Mouse (Mus musculus): Measurements from ENCODE around the gene Ptprd. TPM values are rescaled to one million over a fixed set of nuclear protein-coding genes. Genes with fewer than 3 reads are reported as not detected.

The Ptprd gene
- total RNA-seq, 2 experiments from 2014 or later, result 10.4 to 13.5 TPM

GRCm38 (mm10) chr4:76424324-76425229 is 1787.2 kb downstream of the Ptprd start:
- DNase-seq, result peak in 1 of 2 experiments; percentile 23
- intact Hi-C loops (cut with DNase I), result no loop called here

GRCm38 (mm10) chr4:76422113-76422512 is 1789.6 kb downstream of the Ptprd start:
- no peak for DNase-seq
- intact Hi-C loops (cut with DNase I), result no loop called here

- intact Hi-C loops (cut with DNase I), result no loop called here
These were observed 1792.1 kb downstream of the Ptprd start for GRCm38 (mm10) chr4:76419641-76420040.

GRCm38 (mm10) chr4:76417676-76418075 is 1794.1 kb downstream of the Ptprd start:
- intact Hi-C loops (cut with DNase I), result no loop called here
- no peak for DNase-seq

More at GRCm38 (mm10) chr4:76419641-76420040, 1792.1 kb downstream of the Ptprd start:
- DNase-seq, result no peak

GRCm38 (mm10) chr4:76415624-76416023 is 1796.1 kb downstream of the Ptprd start:
- DNase-seq, result no peak
- intact Hi-C loops (cut with DNase I), result no loop called here

GRCm38 (mm10) chr4:76414591-76414990 is 1797.2 kb downstream of the Ptprd start:
- intact Hi-C loops (cut with DNase I), result no loop called here

GRCm38 (mm10) chr4:76410053-76410452 is 1801.7 kb downstream of the Ptprd start:
- intact Hi-C loops (cut with DNase I), result no loop called here
- DNase-seq, result no peak

More at GRCm38 (mm10) chr4:76414591-76414990, 1797.2 kb downstream of the Ptprd start:
- DNase-seq, result no peak

- intact Hi-C loops (cut with DNase I), result no loop called here
- no peak for DNase-seq
These were observed 1802.6 kb downstream of the Ptprd start for GRCm38 (mm10) chr4:76409159-76409558.

- intact Hi-C loops (cut with DNase I), result no loop called here
These were observed 1805.8 kb downstream of the Ptprd start for GRCm38 (mm10) chr4:76405862-76406454.

GRCm38 (mm10) chr4:76403219-76403618 is 1808.5 kb downstream of the Ptprd start:
- intact Hi-C loops (cut with DNase I), result no loop called here
- DNase-seq, result no peak

More at GRCm38 (mm10) chr4:76405862-76406454, 1805.8 kb downstream of the Ptprd start:
- no peak for DNase-seq

GRCm38 (mm10) chr4:76387887-76388286 is 1823.9 kb downstream of the Ptprd start:
- intact Hi-C loops (cut with DNase I), result no loop called here

GRCm38 (mm10) chr4:76386978-76387824 is 1824.6 kb downstream of the Ptprd start:
- DNase-seq, result no peak
- intact Hi-C loops (cut with DNase I), result no loop called here

More at GRCm38 (mm10) chr4:76387887-76388286, 1823.9 kb downstream of the Ptprd start:
- DNase-seq, result no peak

GRCm38 (mm10) chr4:76385818-76386217 is 1825.9 kb downstream of the Ptprd start:
- DNase-seq, result no peak
- intact Hi-C loops (cut with DNase I), result no loop called here

GRCm38 (mm10) chr4:76380312-76380917 is 1831.3 kb downstream of the Ptprd start:
- DNase-seq, result no peak
- intact Hi-C loops (cut with DNase I), result no loop called here

GRCm38 (mm10) chr4:76370041-76370880 is 1841.5 kb downstream of the Ptprd start:
- intact Hi-C loops (cut with DNase I), result no loop called here
- peak; percentile 9 to 40 for DNase-seq

- intact Hi-C loops (cut with DNase I), result no loop called here
- DNase-seq, result no peak
These were observed 1842.7 kb downstream of the Ptprd start for GRCm38 (mm10) chr4:76369101-76369500.

GRCm38 (mm10) chr4:76368291-76368690 is 1843.5 kb downstream of the Ptprd start:
- no peak for DNase-seq
- intact Hi-C loops (cut with DNase I), result no loop called here

GRCm38 (mm10) chr4:76367285-76367684 is 1844.5 kb downstream of the Ptprd start:
- intact Hi-C loops (cut with DNase I), result no loop called here
- no peak for DNase-seq

GRCm38 (mm10) chr4:76365871-76366270 is 1845.9 kb downstream of the Ptprd start:
- intact Hi-C loops (cut with DNase I), result no loop called here
- peak in 1 of 2 experiments; percentile 7 for DNase-seq
